Mouse (Mus musculus) left cerebral cortex, adult 11 months (tissue): Measurements from ENCODE around the gene Cactin.

ENCODE experiments used
- DNase-seq: peaks from one replicate; pipeline ENCODE4 v3.0.0; 2022; ENCODE audit warnings: low spot score

Gene Cactin

GRCm38 (mm10) chr10:81342686-81343505, 22.0 kb downstream of the Cactin start, which contains the start of gene Gipc3:
Gene Gipc3 (minus strand): TSS chr10:81343266.
- no peak for DNase-seq

- DNase-seq = no peak
Observed at GRCm38 (mm10) chr10:81344421-81345161, 23.7 kb downstream of the Cactin start.

- no peak for DNase-seq
Observed at GRCm38 (mm10) chr10:81345162-81345534, 24.2 kb downstream of the Cactin start.

GRCm38 (mm10) chr10:81346453-81347067, 25.7 kb downstream of the Cactin start:
- no peak for DNase-seq

- DNase-seq = no peak
Observed at GRCm38 (mm10) chr10:81349146-81349545, 28.2 kb downstream of the Cactin start.

GRCm38 (mm10) chr10:81349961-81350350, 29.1 kb downstream of the Cactin start:
- no peak for DNase-seq

- DNase-seq = peak; percentile 99
Observed at GRCm38 (mm10) chr10:81350351-81351063, 29.6 kb downstream of the Cactin start, which contains the start of gene Hmg20b. Gene Hmg20b (minus strand): TSS chr10:81350480.

- DNase-seq = no peak
Observed at GRCm38 (mm10) chr10:81351678-81352291, 30.9 kb downstream of the Cactin start.

- no peak for DNase-seq
Observed at GRCm38 (mm10) chr10:81354738-81355477, 34.0 kb downstream of the Cactin start.

GRCm38 (mm10) chr10:81355533-81355932, 34.6 kb downstream of the Cactin start:
- no peak for DNase-seq

GRCm38 (mm10) chr10:81356352-81356990, 35.6 kb downstream of the Cactin start:
- DNase-seq = no peak

- peak; percentile 77 for DNase-seq
Observed at GRCm38 (mm10) chr10:81356991-81357844, 36.3 kb downstream of the Cactin start, which contains the start of gene Mfsd12. Gene Mfsd12 (plus strand): TSS chr10:81357491.

GRCm38 (mm10) chr10:81358209-81358608, 37.3 kb downstream of the Cactin start:
- no peak for DNase-seq

GRCm38 (mm10) chr10:81358841-81359240, 37.9 kb downstream of the Cactin start:
- no peak for DNase-seq

GRCm38 (mm10) chr10:81360721-81361120, 39.8 kb downstream of the Cactin start:
- no peak for DNase-seq

GRCm38 (mm10) chr10:81362336-81362949, 41.5 kb downstream of the Cactin start:
- no peak for DNase-seq

GRCm38 (mm10) chr10:81363436-81364346, 42.8 kb downstream of the Cactin start:
- no peak for DNase-seq

- DNase-seq = no peak
Observed at GRCm38 (mm10) chr10:81364666-81365065, 43.8 kb downstream of the Cactin start.
